Mouse (Mus musculus) layer of hippocampus, postnatal 25 days (tissue): ENCODE results near the gene Lnpep. TPM values are rescaled to one million over a fixed set of nuclear protein-coding genes. Genes with fewer than 3 reads are reported as not detected.
A peak's percentile ranks its signal among the peaks of the same experiment; 100 is the strongest.

Experiments used
- DNase-seq, 2 experiments: peaks; one replicate each; pipeline ENCODE4 v3.0.0; 2022; ENCODE audit warnings: mixed read lengths in 2 of 2, low spot score in 1 of 2; ENCODE audit errors: extremely low spot score in 1 of 2
- total RNA-seq, 2 experiments: library from RNA; stranded (reverse); gene quantifications; 2 replicates each; pipeline ENCODE4 v1.2.3; 2021

Lnpep gene
- total RNA-seq, 2 experiments from 2014 or later = 89.5 to 101 TPM

DNA sequence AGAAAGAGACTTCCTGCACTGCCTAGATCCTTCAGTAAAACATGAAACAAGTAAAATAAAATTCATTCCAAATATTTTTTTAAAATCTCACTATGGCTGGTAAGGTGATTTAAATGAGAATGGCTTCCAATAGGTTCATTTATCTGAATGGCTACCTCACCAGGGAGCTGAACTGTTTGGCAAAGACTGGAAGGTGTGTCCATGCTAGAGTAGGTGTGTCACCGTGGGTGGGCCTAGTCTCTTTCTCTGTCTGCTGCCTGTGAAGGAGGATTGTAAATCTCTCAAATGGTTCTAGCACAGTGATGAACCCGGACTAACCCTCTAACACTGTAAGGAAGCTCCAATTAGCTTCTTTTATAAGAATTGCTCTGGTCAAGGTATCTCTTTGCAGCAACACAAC, 12.5 kb downstream of the Lnpep start:
- DNase-seq = no peak

DNA sequence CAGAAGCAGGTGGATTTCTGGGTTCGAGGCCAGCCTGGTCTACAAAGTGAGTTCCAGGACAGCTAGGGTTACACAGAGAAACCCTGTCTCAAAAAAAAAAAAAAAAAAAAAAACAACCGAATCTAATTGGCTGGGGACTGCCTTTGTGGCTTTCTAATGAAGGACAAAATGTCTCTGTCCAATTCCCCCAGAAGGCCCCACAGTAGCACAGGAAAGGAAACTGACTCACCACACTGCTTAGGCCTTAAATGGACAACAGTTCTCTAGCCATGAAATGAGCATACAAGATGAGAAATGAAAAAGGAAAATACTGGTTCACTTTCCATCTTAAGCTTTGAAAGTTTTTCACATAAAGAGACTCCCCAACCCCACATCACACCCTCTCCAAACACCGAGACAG, 15.3 kb downstream of the Lnpep start:
- no peak for DNase-seq

DNA sequence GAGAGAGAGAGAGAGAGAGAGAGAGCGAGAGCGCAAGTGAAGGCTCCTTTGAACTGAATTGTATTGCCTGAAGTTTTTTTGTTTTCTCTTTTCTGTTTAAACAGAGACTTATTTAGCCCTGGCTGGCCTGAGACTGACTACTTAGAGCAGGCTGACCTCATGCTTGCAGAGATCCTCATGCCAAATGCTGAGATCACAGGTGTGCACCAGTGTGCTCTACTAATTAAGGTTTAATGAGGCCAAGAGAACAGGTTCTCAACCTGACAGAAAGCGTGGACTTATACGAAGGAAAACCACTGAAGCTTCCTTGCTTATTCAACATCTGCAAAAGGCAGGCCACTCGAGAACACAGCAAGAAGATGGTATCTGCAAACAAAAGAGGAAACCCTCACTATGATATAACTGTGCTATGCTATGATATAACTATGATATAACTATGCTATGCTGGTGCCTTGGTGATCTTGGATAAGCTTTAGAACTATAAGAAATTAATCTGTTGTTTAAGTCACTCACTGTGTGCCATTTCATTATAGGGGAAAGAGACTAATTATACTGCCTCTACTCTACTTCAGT, 16.3 kb downstream of the Lnpep start:
- no peak for DNase-seq

DNA sequence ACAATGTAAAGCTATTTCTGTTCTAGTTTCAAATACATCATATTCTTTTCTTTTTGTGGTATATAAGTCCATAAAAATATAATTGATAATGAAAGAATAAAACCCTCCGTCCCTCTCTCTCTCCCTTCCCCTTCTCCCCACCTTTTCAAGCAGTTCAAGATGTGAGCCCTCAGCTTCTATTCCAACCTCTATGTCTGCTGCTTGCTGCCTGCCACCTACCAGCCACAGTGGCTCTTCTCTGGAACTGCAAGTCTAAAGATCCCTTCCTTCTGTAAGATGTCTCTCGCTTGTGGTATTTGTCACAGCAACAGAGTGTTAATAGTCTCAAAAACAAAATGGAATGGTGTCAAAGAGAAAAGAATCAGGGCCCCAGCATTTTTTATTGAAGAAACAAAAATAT, 20.3 kb downstream of the Lnpep start:
- DNase-seq = no peak

DNA sequence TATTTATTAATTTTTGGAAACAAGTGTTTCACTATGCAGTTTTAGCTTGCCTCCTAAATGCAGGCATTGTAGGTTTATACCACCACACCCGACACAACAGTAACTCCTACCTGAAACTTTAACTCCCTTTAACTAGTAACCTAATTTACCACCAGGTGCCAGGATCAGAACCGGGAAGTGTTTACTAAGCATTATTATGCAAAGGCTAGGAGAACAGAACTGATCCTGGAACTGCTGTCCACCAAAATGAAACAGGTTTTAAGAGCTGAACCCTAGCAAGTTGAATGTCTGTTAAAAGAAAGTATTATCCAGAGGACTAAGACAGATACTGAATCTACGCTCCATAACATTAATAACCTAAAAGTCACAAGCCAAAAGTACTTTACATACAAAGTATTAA, 21.2 kb downstream of the Lnpep start:
- no peak for DNase-seq

DNA sequence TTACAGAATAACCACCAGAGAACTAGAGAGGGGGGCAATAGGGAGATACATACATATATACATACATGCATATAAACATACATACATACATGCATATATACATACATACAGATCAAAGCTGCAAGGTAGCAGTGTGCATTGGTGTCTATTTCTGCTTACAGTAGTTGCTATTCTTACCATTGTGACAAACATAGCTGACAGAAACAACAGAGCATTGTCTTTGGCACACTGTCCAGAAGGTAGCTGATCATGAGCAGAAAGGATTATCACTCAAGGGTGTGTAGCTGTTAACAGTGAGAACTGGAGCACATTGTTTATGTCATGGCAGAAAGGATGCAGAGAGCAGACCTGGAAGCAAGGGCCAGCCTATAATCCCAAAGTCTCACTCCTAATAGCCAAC, 22.1 kb downstream of the Lnpep start:
- DNase-seq = no peak

DNA sequence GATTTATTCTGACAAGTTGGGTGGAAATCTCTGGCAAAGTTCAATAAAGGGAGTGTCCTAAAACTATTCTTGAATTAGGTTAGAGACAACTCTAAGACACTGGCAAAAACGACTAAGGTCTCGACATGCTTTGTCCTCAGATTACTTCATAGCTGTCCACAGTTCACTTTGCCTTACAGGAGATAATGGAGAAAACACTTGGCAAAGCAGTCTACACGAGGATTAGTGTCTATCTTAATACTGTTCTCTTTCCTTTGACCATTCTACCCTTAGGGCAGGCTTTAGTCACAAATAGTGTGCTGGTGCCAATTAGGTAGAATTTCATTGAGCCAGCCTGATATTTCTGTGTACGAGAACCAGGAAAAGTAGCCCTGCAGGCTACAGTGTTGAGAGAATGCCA, 22.5 kb downstream of the Lnpep start:
- no peak for DNase-seq

DNA sequence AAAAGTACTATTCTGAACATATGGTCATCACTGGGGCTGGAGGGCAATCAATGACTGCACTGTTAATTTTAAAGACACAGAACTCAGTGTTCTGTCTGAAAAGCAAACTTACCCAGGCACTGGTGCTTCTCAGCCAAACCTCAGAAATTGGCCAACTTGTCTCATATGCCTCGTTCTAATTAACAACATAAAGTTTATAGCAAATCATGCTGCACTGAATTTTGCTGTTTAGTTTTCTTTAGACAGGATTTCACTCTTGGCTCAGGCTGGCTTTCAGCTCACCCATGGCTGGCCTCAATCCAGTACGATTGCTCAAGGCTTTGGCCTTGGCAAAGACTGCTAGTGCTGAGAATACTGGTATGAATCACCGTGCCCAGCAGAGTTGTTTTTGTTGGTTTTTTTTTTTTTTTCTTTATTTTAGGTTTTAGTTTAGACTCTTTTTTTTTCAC, 24.0 kb downstream of the Lnpep start:
- peak in 1 of 2 experiments; percentile 53 for DNase-seq

DNA sequence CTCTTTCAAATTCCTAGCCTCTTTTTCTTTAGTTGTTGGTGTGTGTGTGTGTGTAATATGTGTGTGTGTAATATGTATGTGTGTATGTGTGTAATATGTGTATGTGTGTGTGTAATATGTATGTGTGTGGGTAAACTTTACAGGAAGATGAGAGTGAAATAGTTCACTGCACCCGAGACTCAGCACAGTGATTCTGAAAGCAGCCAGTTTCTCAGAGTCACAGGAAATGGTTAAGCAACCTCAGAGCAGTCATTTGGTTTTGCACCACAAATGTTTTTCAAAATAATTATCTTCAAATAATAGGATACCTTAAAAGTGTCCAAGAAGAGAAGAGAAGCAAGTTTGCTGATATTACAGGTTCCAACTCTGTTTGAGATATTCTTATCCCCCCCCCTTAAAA, 24.8 kb downstream of the Lnpep start:
- DNase-seq = no peak

DNA sequence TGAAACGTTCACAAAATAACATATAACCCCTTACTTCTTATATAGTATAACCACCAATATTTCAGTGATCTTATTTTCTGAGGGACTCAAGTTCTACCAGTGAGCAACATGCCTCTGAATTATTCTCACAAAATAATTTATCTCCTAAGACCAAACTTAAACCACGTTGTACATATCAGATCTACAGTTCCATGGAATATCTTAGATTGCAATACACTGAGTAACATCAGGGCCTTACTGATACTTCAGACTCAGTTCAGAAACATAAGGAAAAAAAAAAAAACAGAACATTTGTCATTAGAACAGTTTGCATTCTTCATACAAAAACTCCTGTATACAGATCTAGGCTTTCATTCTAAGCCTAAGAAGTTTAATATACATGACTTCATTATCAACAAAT, 26.5 kb downstream of the Lnpep start:
- no peak for DNase-seq

DNA sequence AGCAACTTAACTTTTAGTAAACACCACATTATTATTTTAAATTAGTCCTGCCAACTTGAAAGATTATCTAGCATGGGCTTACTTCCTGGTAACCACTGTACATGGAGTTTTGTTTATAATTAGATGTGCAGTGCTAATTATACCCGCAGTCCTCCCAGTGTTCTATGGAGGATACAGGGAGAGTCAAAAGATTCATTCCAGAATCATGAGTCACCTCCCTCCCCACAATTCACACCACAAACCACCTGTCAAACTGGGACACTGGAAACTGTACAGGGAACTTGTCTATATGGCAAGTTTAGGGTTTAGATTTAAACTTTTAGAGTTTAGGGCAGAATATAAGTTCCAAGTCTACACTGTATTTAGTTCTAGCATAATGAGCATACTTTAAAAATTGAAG, 31.9 kb downstream of the Lnpep start:
- no peak for DNase-seq

DNA sequence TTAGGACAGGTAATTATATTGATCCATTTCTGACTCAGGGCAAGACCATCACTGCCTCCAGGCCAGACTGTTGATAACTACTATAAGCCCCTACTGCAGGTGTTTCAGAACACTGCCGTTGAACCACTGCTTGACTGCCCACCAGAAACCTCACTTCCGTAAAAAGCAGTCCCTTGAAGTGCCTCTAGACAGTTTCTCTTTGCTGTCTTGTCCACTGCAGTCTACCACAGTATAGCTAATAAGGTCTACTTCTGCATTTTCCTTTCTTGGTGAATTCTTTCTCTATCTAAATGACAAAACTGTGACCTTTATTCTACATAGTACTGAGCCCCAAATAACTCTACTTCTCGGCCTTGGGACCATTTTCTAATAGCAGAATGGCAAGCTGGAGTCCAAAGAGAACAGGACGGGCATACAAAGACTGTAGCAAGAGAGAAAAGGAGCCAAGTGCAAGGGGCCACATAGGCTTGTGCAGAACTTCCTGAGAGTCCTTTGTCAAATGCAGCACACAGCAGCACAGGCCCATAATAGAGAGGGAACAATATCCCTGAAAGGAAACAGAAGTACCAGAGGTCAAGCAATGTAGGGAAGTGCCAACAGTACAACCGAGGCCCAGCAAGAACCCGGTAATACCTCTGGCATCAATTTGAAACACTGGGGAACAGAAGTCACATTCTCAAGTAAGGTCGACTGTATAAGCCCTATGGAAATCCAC, 37.4 kb downstream of the Lnpep start:
- no peak for DNase-seq

DNA sequence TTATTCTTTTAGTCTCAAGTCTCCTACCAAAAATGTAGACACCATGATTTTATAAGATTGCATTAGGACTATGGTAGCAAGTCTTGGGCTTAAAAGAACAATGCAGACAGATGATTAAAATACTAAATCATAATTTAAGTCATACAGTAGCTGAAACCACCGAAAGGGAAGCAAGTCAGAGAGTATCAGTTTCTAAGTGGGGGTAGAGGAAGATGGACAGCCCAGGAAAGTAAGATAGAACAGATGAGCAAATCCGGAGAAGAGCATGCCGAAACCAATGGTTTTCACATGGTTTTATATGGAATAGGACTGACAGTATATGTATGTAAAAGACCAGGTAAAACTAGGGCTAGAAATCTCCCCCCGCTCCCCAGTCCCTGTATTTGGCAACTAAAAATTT, 39.7 kb downstream of the Lnpep start:
- no peak for DNase-seq

DNA sequence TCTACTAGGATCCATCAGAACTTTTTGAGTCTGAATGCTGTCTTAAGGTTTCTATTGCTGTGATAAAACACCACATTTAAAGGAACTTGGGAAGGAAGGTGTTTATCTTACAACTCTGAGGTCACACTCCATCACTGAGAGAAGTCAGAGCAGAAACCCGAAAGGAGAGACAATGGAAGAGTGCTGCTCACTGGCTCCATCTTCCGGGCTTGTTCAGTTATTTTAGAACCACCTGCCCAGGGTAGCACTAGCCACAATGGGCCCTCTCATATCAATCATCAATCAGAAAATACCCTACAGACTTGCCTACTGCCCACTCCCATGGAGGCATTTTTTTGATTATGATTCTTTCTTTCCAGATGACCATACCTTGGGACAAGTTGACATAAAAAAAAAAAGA, 41.0 kb downstream of the Lnpep start:
- no peak for DNase-seq

DNA sequence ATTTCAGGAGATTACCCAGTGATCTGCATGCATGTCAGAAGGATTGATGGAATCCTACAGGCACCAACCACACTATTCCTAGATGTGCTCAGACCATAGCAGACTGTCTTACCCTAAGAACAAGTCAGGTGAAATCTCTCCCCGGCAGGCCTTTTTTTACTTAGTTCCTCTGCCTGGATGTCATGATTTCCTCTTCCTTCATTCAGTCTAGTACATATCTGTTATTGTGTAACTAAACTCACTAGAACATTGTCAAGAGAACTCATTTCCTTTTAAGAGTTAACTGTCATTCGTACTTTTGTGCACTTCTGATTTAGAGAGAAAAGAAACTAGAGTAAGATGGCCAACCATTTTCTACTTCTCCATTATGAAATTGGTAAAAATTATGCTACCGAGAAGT, 43.6 kb downstream of the Lnpep start:
- DNase-seq = no peak

DNA sequence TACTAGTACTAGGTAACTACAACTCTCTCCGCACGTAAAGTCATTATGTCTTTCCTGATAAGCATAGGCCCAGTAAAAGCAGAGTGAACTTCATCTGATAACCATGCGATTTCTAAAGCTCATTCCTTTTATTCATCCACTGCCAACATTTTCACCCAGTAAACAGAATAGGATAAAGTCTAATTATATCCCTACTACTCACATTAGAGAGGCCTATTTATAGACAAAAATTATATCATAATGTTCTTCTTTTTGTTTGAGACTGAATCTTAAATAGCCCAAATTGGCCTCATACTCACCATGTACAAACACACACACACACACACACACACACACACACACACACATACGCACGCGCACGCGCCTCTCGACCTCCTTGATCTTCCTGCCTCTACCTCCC, 48.5 kb downstream of the Lnpep start:
- DNase-seq = no peak

DNA sequence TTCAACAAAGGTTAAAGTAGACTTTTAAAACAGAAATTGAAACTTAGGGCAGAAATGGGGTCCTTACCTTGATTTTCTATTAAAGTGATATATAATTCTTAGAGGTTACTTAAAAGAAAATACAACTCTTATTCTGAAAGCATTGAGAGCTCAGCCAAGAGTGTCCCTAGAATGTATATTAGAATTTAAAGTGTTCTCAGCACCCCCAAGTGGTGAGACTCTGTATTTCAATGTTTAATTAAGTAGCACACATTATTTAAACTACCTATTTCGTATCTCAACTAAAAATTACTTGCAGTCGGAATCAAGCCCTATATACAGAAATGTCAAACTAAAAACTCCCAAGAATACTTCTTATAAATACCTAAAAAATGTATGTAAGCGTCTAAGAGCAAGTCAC, 57.8 kb downstream of the Lnpep start:
- peak in 1 of 2 experiments; percentile 15 for DNase-seq

DNA sequence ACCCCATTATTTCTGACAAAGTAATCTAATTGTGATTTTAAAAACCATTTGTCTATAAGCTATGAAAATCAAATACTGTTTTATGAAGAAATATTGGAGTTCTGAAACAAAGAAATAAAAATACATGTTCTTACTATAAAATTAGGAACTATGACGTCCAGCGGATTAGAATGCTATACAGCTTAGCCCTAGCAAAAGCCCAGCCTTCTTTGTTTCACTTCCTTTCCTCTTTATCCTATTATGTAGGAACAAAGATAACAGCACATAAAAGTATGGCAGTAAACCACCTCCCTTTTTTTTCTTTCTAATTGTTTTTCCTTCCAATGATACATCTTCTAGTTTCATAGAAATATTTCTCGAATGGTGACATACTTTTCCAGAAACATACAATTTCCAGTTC, 75.9 kb downstream of the Lnpep start:
- no peak for DNase-seq

DNA sequence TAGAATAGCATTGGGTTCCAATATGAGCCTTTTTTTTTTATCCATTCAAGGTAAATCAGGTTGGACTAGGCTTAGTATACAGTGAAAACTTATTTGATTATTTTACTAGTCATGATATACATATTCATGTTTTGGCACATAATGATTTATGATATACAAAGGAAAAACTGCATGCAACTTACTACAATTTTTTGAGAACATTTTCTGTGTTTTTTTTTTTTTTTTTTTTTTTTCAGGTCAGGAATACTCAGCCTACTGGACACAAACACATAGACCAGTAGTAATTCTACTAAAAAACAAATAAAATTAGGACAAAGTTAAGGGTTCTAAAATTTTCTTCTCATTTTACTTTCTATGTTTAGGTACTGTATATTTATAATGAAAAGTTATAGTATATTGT, 93.5 kb downstream of the Lnpep start:
- no peak for DNase-seq

DNA sequence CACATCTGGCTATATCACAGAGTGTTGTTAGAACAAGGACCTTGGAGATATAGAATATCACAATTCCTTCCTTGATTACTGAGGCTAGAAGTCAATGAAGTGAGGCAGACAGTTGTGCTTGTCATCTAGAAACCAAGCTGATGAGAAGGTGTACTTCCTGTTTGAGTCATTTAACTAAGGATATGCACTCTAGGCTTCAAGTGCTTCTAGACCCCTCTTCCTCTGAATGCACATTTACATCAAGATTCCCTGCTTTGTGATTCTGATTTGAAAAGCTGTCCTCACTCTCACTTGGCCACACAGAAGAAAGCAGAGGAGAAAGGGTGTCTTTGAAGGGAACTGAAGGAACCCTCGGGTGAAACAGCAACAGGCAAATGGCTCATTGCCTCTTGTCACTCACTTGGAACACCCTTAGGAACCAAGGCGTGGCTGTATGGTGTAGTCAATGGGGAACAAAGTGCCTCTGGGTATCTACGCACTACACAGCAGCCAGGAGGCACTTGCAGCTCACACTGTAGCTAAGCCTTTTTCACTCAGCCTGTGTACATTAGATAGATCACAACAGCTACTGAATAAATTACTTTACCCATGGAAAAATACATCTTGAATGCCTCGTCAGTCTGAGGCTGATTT, 108.3 kb downstream of the Lnpep start:
- no peak for DNase-seq

DNA sequence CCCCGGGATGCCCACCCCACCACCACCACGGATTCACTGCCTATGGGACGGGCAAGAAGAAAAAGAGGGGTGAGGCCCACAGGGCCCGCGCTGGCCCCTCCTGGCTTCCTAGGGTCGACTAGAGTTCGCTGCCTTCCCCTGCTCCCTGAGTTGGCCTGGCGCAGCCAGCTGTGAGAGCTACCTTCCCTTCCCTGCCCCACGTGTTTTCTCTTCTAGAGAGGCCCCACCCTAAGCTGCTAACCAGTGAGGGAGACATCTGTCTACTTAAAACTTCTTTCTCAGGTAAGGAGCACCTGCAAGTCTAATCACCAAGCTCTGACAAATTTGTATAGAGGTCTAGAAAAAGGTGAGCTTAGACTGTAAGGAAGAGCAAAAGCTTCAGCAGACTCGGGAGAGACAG, 118.2 kb downstream of the Lnpep start:
- DNase-seq = no peak

DNA sequence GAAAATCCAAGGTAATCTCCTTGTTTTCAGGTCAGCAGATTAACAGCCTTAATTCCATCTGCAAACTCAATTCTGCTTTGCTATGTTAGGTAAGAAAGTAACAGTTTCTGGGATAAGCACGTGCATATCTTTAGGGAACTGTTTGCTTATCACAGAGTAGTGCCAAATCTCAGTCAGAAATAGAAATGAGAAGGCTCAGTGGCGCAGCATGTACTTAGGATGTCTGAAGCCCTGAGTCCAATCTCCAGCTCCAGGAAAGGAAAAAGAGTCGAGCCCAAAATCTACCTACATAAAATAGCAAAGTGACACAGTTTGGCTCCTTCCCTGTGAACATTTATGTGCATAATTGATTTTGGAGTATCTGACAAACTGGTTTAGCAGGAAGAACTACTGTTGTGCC, 125.6 kb downstream of the Lnpep start:
- peak in 1 of 2 experiments; percentile 8 for DNase-seq
